Mouse (Mus musculus) hindbrain, postnatal 0 days (tissue): Measurements from ENCODE around the gene Mcrip2. TPM values are rescaled to one million over a fixed set of nuclear protein-coding genes. Genes with fewer than 3 reads are reported as not detected.
A peak's percentile ranks its signal among the peaks of the same experiment; 100 is the strongest.
"Not testable (repeated sequence)": the region's sequence is repeated elsewhere in the genome, so short reads cannot be mapped to it uniquely, and the experiment has no call there.

Source experiments
- ATAC-seq: fragments of 200-750 bp; cut with Nextera tagmentation; 2 replicates; pipeline ENCODE4 v1.8.0; 2017; ENCODE audit warnings: mild to moderate bottlenecking, moderate TSS enrichment, moderate library complexity
- DNase-seq: peaks from one replicate; pipeline ENCODE4 v3.0.0-alpha.2; 2015; ENCODE audit warnings: low spot score
- H3K27ac ChIP-seq: fragments of 300-500 bp; sonication (generic); 2 replicates; pipeline ENCODE4 v1.5.1; 2014; ENCODE audit warnings: mild to moderate bottlenecking
- H3K27me3 ChIP-seq: fragments of 300-500 bp; sonication (generic); 2 replicates; pipeline ENCODE4 v1.6.1; 2014; ENCODE audit warnings: low read length, mixed read lengths; ENCODE audit not compliant: insufficient read depth
- H3K36me3 ChIP-seq: fragments of 300-500 bp; sonication (generic); 2 replicates; pipeline ENCODE4 v1.6.1; 2014; ENCODE audit warnings: low read length, mixed read lengths; ENCODE audit not compliant: insufficient read depth
- H3K4me1 ChIP-seq: fragments of 300-500 bp; sonication (generic); 2 replicates; pipeline ENCODE4 v1.6.1; 2014; ENCODE audit warnings: antibody characterized with exemption, low read length, mixed read lengths; ENCODE audit not compliant: insufficient read depth
- H3K4me2 ChIP-seq: fragments of 300-500 bp; sonication (generic); 2 replicates; pipeline ENCODE4 v1.6.1; 2014; ENCODE audit warnings: low read depth, mild to moderate bottlenecking, low read length, moderate library complexity, mixed read lengths
- H3K4me3 ChIP-seq: fragments of 300-500 bp; sonication (generic); 2 replicates; pipeline ENCODE4 v1.5.1; 2014; ENCODE audit warnings: low read length
- H3K9ac ChIP-seq: fragments of 300-500 bp; sonication (generic); replicated peaks from 2 replicates; pipeline ENCODE4 v1.6.1; 2014; ENCODE audit warnings: mild to moderate bottlenecking, low read length, moderate library complexity, mixed read lengths
- H3K9me3 ChIP-seq: fragments of 300-500 bp; sonication (generic); 2 replicates; pipeline ENCODE4 v1.6.1; 2016; ENCODE audit warnings: low read length, mixed read lengths
- CTCF ChIP-seq: IDR thresholded peaks from 2 replicates; pipeline ENCODE4 v1.5.1; 2016; ENCODE audit warnings: antibody characterized with exemption, control low read depth, low read depth
- WGBS: fragments of 180-500 bp; shearing (Covaris S2); extraction: QIAGEN DNeasy Blood & Tissue Kit; methylation state at CpG from one replicate; pipeline ENCODE4 v1.1.7; 2014; 5-methylcytosine and 5-hydroxymethylcytosine counted together
- polyA plus RNA-seq: library from polyadenylated mRNA; unstranded; fragments of >200 nt; fragmentation: Nextera tagmentation; extraction: Ambion mirVana; gene quantifications from 2 replicates; pipeline ENCODE4 v1.2.1, GENCODE M21; 2015
- total RNA-seq: library from RNA; depleted of rRNA; stranded (reverse); fragments of >200 nt; gene quantifications from 2 replicates; pipeline ENCODE4 v1.2.3, GENCODE M21; 2014

Gene Mcrip2
- total and polyA plus RNA-seq, 2 experiments from 2014 or later, result 32.1 to 54.7 TPM

DNA sequence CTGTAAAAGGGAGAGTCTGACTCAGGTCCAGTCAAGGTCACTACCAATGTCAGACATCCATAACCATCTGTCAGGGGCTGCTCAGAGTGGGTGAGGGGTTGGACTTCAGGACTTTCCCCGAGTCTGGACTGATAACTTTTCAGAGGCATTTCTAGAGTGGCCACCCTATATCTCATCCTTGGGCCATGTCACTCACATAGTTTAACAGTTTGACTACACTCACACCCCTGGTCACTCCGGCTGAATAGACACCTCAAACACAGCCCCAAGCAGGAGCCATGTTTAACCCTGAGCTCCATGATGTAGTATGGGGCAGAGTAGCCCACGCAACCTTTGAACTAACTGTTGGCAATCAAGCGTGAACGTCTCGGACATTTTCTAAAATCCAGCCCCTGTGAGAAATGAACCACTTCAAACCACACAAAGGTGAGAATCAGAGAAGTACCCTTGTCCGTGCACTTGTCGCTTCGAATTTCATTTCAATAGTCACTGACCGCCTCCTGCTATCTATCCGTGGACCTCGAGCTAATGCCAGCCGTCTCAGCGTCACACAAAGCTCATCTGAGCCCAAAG lies 5.7 kb upstream of the Mcrip2 start:
- Histone ChIP-seq H3K4me1 (peaks cover 13% of the 10 kb centered on the region; the same call in 1 of the 2 replicates), H3K4me2 (peak overlapping the region; percentile 80), H3K27ac (peak overlapping the region; percentile 96), H3K9ac (peak overlapping the region; percentile 79), H3K36me3 (peaks cover 10% of the 10 kb centered on the region; the same call in 1 of the 2 replicates), H3K4me3 (peak overlapping the region; percentile 69), H3K9me3 (no peaks in the 10 kb centered on the region), H3K27me3 (no peaks in the 10 kb centered on the region)
- DNase-seq (no peak), ATAC-seq (no peak; the same call in 1 of the 2 replicates)
- 3% methylated on average over 14 of the region's 14 CpGs for WGBS
- TF ChIP-seq CTCF, result no peak

- peak overlapping the region; percentile 96 for H3K27ac ChIP-seq
- DNase-seq (no peak), ATAC-seq (no peak)
- H3K4me3 ChIP-seq, result peak overlapping the region; percentile 69; the same call in 1 of the 2 replicates
- peak overlapping the region; percentile 80 for H3K4me2 ChIP-seq
- H3K27me3 ChIP-seq, result no peaks in the 10 kb centered on the region
- H3K9me3 ChIP-seq, result no peaks in the 10 kb centered on the region
- H3K9ac ChIP-seq, result no peak overlapping the region
- TF ChIP-seq CTCF, result no peak
- peaks cover 10% of the 10 kb centered on the region; the same call in 1 of the 2 replicates for H3K36me3 ChIP-seq
- 76% methylated on average over 11 of the region's 11 CpGs for WGBS
- H3K4me1 ChIP-seq, result peaks cover 13% of the 10 kb centered on the region
Observed at GRCm38 (mm10) chr17:25873405-25874147, 5.0 kb upstream of the Mcrip2 start.

GRCm38 (mm10) chr17:25872676-25873075 lies 4.1 kb upstream of the Mcrip2 start:
- WGBS, result 84% methylated on average over 3 of the region's 3 CpGs
- H3K4me1 ChIP-seq, result peaks cover 16% of the 10 kb centered on the region
- ATAC-seq (no peak), DNase-seq (no peak)
- H3K27me3 ChIP-seq, result no peaks in the 10 kb centered on the region
- 0 out of 2 replicates have a peak, but pooled peaks cover under 1% of the 10 kb centered on the region for H3K36me3 ChIP-seq
- H3K9me3 ChIP-seq, result no peaks in the 10 kb centered on the region
- no peak overlapping the region for H3K4me2 ChIP-seq
- no peak overlapping the region for H3K27ac ChIP-seq
- H3K9ac ChIP-seq, result no peak overlapping the region
- H3K4me3 ChIP-seq, result no peak overlapping the region
- no peak for TF ChIP-seq CTCF

DNA sequence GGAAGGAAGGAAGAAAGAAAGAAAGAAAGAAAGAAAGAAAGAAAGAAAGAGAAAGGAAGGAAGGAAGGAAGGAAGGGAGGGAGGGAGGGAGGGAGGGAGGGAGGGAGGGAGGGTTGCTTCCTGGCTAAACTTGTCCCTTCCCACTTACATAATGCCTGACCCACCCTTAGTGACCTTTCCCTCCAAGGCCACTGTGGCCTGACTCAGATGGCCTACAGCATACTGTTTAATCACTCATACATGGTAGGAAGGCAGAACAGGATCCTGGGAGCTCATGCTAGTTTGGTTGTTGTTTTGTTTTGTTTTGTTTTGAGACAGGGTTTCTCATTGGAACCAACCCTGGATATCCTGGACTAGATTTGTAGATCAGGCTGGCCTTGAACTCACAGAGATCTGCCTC lies 3.0 kb upstream of the Mcrip2 start:
- not testable (repeated sequence) for H3K36me3 ChIP-seq, ATAC-seq, H3K4me3 ChIP-seq, H3K9me3 ChIP-seq, DNase-seq, H3K27ac ChIP-seq, H3K4me2 ChIP-seq, H3K27me3 ChIP-seq, H3K9ac ChIP-seq
- peaks cover 16% of the 10 kb centered on the region for H3K4me1 ChIP-seq

DNA sequence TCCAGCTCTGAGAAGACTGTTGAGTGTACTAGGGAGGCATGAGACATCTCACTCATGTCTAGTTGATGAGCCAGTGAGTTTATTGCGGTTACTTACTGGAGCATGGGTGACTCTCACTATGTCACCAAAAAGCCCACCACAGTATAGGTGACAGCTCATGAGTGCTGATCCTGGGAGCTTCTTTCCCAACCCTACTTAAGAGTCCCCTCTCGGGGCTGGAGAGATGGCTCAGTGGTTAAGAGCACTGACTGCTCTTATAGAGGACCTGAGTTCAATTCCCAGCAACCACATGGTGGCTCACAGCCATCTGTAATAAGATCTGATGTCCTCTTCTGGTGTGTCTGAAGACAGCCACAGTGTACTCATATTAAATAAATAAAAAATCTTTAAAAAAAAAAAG lies 1.4 kb upstream of the Mcrip2 start:
- DNase-seq (no peak), ATAC-seq (no peak)
- TF ChIP-seq CTCF, result no peak

DNA sequence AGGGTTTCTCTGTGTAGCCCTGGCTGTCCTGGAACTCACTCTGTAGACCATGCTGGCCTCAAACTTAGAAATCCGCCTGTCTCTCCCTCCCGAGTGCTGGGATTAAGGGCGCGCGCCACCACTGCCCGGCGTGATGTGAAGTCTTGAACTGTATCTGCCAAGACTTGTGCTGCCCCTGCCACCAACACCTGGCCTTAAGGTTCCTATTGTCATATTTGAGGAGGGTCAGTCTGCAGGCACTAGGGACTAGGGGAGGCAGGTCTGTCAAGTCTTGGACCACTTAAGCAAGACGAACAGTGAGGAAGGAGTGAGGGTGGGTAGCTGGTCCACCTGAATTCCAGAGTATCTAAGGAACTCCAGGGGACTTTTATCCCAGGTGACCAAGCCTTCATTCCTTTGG lies 934 bp upstream of the Mcrip2 start:
- DNase-seq (no peak), ATAC-seq (no peak)
- no peak overlapping the region for H3K9ac ChIP-seq
- no peak overlapping the region for H3K27ac ChIP-seq
- H3K36me3 ChIP-seq, result no peaks in the 10 kb centered on the region
- peaks cover 8% of the 10 kb centered on the region for H3K4me1 ChIP-seq
- no peak for TF ChIP-seq CTCF
- no peak overlapping the region for H3K4me3 ChIP-seq
- no peak overlapping the region for H3K4me2 ChIP-seq
- H3K27me3 ChIP-seq, result no peaks in the 10 kb centered on the region
- 86% methylated on average over 8 of the region's 8 CpGs for WGBS
- no peaks in the 10 kb centered on the region for H3K9me3 ChIP-seq

More for the DNA sequence above, 1.4 kb upstream of the Mcrip2 start:
- Histone ChIP-seq H3K4me2 (no peak overlapping the region), H3K36me3 (no peaks in the 10 kb centered on the region), H3K4me3 (no peak overlapping the region), H3K9me3 (no peaks in the 10 kb centered on the region), H3K9ac (no peak overlapping the region), H3K4me1 (peaks cover 8% of the 10 kb centered on the region), H3K27me3 (no peaks in the 10 kb centered on the region), H3K27ac (no peak overlapping the region)
- WGBS, result 84% methylated on average over 2 of the region's 2 CpGs
